Mouse (Mus musculus) lung, embryonic 16.5 days (tissue): ENCODE data around the gene Asb2. TPM values are rescaled to one million over a fixed set of nuclear protein-coding genes. Genes with fewer than 3 reads are reported as not detected.
A peak's percentile ranks its signal among the peaks of the same experiment; 100 is the strongest.

Experiments used
- ATAC-seq: fragments of 200-750 bp; cut with Nextera tagmentation; 2 replicates; pipeline ENCODE4 v1.8.0; 2017; ENCODE audit warnings: low read depth, mild to moderate bottlenecking, moderate library complexity
- H3K27ac ChIP-seq: fragments of 300-500 bp; sonication (generic); 2 replicates; pipeline ENCODE4 v1.5.1; 2014; ENCODE audit warnings: mild to moderate bottlenecking, control low read depth, low read length
- H3K27me3 ChIP-seq: fragments of 300-500 bp; sonication (generic); 2 replicates; pipeline ENCODE4 v1.6.1; 2014; ENCODE audit warnings: low read depth, low read length, mixed read lengths; ENCODE audit not compliant: control insufficient read depth, insufficient read depth
- H3K36me3 ChIP-seq: fragments of 300-500 bp; sonication (generic); 2 replicates; pipeline ENCODE4 v1.6.1; 2014; ENCODE audit warnings: low read length; ENCODE audit not compliant: control insufficient read depth, insufficient read depth
- H3K4me1 ChIP-seq: fragments of 300-500 bp; sonication (generic); replicated peaks from 2 replicates; pipeline ENCODE4 v1.6.1; 2014; ENCODE audit warnings: low read length, mixed read lengths; ENCODE audit not compliant: control insufficient read depth, insufficient read depth
- H3K4me2 ChIP-seq: fragments of 300-500 bp; sonication (generic); 2 replicates; pipeline ENCODE4 v1.6.1; 2014; ENCODE audit warnings: low read depth, low read length, control low read depth
- H3K4me3 ChIP-seq: fragments of 300-500 bp; sonication (generic); 2 replicates; pipeline ENCODE4 v1.5.1; 2014; ENCODE audit warnings: mild to moderate bottlenecking, low read length, control low read depth
- H3K9ac ChIP-seq: fragments of 300-500 bp; sonication (generic); 2 replicates; pipeline ENCODE4 v1.6.1; 2014; ENCODE audit warnings: low read length, control low read depth
- H3K9me3 ChIP-seq: fragments of 300-500 bp; sonication (generic); 2 replicates; pipeline ENCODE4 v1.6.1; 2016; ENCODE audit warnings: low read length; ENCODE audit not compliant: control insufficient read depth
- WGBS: fragments of 180-500 bp; shearing (Covaris S2); extraction: QIAGEN DNeasy Blood & Tissue Kit; methylation state at CpG from one replicate; pipeline ENCODE4 v1.1.7; 2014; 5-methylcytosine and 5-hydroxymethylcytosine counted together
- polyA plus RNA-seq: library from polyadenylated mRNA; unstranded; fragments of >200 nt; fragmentation: Nextera tagmentation; extraction: Ambion mirVana; gene quantifications from 2 replicates; pipeline ENCODE4 v1.2.1, GENCODE M21; 2015

Asb2 gene
- polyA plus RNA-seq, 1 experiment from 2014 or later, result 8.4 TPM

DNA sequence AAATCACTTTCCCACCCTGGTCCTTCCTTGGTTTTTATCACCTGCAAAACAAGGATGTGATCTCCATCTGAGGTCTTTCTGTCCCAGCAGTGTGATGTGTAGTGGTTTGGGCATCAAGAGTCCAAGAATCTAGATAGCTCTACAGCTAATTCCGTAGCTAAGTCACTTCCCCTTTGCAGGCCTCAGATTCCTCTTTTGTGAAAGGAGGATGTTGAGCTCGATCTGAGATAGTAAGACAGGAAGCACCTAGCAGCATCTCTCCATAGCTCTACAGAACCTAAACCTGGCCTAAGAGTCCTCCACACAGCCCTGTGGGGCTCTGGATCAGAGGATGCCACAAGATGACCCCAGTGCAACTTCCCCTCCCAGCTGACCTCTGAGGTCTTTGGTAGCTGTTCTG, 22.9 kb downstream of the Asb2 start:
- WGBS, result 63% methylated on average over 2 of the region's 2 CpGs
- H3K36me3 ChIP-seq, result no peaks in the 10 kb centered on the region
- no peaks in the 10 kb centered on the region for H3K9me3 ChIP-seq
- no peaks in the 10 kb centered on the region for H3K27me3 ChIP-seq
- no peak overlapping the region for H3K9ac ChIP-seq
- H3K4me1 ChIP-seq, result 0 out of 2 replicates have a peak, but pooled peaks cover 3% of the 10 kb centered on the region
- H3K4me2 ChIP-seq, result no peak overlapping the region
- H3K27ac ChIP-seq, result no peak overlapping the region
- no peak for ATAC-seq
- no peak overlapping the region for H3K4me3 ChIP-seq

DNA sequence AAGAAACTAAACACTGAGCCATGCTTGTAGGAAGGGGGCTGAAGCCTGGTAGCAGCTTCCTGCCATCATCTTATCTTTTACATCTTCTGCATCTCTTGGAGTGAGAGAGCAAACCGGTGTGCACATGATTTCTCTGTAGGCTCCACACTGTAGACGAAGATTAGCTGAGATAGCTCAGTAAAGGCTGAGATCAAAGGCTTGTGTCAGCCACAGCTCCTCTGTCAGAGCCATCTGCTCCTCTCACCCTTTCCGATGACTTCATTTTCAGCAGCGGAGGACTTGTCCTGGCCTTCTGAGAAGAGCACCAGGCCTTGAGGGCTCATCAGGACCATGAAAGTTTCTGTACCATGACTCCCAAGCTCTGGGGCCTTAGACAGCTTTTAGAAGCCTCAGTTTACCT, 24.3 kb downstream of the Asb2 start:
- H3K4me2 ChIP-seq, result no peak overlapping the region
- no peak overlapping the region for H3K9ac ChIP-seq
- H3K4me1 ChIP-seq, result 0 out of 2 replicates have a peak, but pooled peaks cover 3% of the 10 kb centered on the region
- no peak overlapping the region for H3K4me3 ChIP-seq
- no peaks in the 10 kb centered on the region for H3K36me3 ChIP-seq
- ATAC-seq, result no peak
- H3K27ac ChIP-seq, result no peak overlapping the region
- H3K27me3 ChIP-seq, result no peaks in the 10 kb centered on the region
- no peaks in the 10 kb centered on the region for H3K9me3 ChIP-seq
- WGBS, result 34% methylated on average over 4 of the region's 4 CpGs

GRCm38 (mm10) chr12:103328448-103329191, 27.2 kb downstream of the Asb2 start:
- WGBS, result 49% methylated on average over 7 of the region's 7 CpGs
- H3K4me1 ChIP-seq, result 0 out of 2 replicates have a peak, but pooled peaks cover 3% of the 10 kb centered on the region
- H3K27me3 ChIP-seq, result peaks cover 11% of the 10 kb centered on the region
- no peak overlapping the region for H3K9ac ChIP-seq
- no peaks in the 10 kb centered on the region for H3K36me3 ChIP-seq
- no peak overlapping the region for H3K4me2 ChIP-seq
- no peak overlapping the region for H3K27ac ChIP-seq
- no peaks in the 10 kb centered on the region for H3K9me3 ChIP-seq
- ATAC-seq, result no peak
- no peak overlapping the region for H3K4me3 ChIP-seq

GRCm38 (mm10) chr12:103327107-103327506, 28.7 kb downstream of the Asb2 start:
- Histone ChIP-seq H3K9me3 (no peaks in the 10 kb centered on the region), H3K4me3 (no peak overlapping the region), H3K27ac (no peak overlapping the region), H3K4me2 (no peak overlapping the region), H3K9ac (no peak overlapping the region), H3K27me3 (peaks cover 11% of the 10 kb centered on the region), H3K36me3 (no peaks in the 10 kb centered on the region), H3K4me1 (0 out of 2 replicates have a peak, but pooled peaks cover 3% of the 10 kb centered on the region)
- ATAC-seq, result no peak
- WGBS, result 11% methylated on average over 7 of the region's 7 CpGs

GRCm38 (mm10) chr12:103326569-103326968, 29.2 kb downstream of the Asb2 start:
- Histone ChIP-seq H3K4me3 (no peak overlapping the region), H3K27ac (no peak overlapping the region), H3K4me1 (0 out of 2 replicates have a peak, but pooled peaks cover 3% of the 10 kb centered on the region), H3K27me3 (peaks cover 11% of the 10 kb centered on the region), H3K4me2 (no peak overlapping the region), H3K36me3 (no peaks in the 10 kb centered on the region), H3K9me3 (no peaks in the 10 kb centered on the region), H3K9ac (no peak overlapping the region)
- no peak for ATAC-seq
- 66% methylated on average over 4 of the region's 4 CpGs for WGBS

GRCm38 (mm10) chr12:103325156-103325857, 30.5 kb downstream of the Asb2 start:
- Histone ChIP-seq H3K4me2 (peak overlapping the region; percentile 61), H3K36me3 (no peaks in the 10 kb centered on the region), H3K9ac (peak overlapping the region; percentile 32; the same call in 1 of the 2 replicates), H3K9me3 (no peaks in the 10 kb centered on the region), H3K27ac (no peak overlapping the region), H3K4me1 (0 out of 2 replicates have a peak, but pooled peaks cover 3% of the 10 kb centered on the region), H3K4me3 (peak overlapping the region; percentile 37), H3K27me3 (peaks cover 11% of the 10 kb centered on the region)
- peak; percentile 92 for ATAC-seq
- WGBS, result 7% methylated on average over 51 of the region's 60 CpGs

DNA sequence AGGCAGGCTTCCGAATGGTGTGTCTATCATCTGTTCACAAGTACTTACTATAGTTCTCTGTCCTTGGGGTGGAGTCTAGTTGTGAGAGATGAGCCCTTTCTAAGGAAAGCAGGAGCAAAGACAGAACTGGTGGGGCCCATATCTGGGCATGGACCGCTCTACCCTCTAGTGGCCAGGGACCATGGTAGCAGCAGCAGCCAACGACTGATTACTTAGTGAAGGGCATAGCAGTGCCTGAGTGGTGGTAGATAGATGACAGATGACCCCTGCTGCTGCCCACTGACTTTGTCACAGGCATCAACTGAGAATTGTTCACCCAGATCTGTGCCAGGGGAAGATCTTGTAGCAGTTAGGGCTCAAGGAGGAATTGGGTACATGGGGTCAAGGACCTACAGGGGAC, 33.0 kb downstream of the Asb2 start:
- no peak for ATAC-seq
- 33% methylated on average over 3 of the region's 3 CpGs for WGBS
- Histone ChIP-seq H3K4me2 (no peak overlapping the region), H3K9ac (no peak overlapping the region), H3K36me3 (no peaks in the 10 kb centered on the region), H3K4me3 (no peak overlapping the region), H3K27ac (no peak overlapping the region), H3K9me3 (no peaks in the 10 kb centered on the region), H3K27me3 (peaks cover 11% of the 10 kb centered on the region), H3K4me1 (no peaks in the 10 kb centered on the region)

GRCm38 (mm10) chr12:103315831-103316545, 39.8 kb downstream of the Asb2 start:
- no peaks in the 10 kb centered on the region for H3K9me3 ChIP-seq
- H3K4me1 ChIP-seq, result peaks cover 3% of the 10 kb centered on the region; the same call in 1 of the 2 replicates
- no peak overlapping the region for H3K4me3 ChIP-seq
- no peak overlapping the region for H3K27ac ChIP-seq
- H3K4me2 ChIP-seq, result no peak overlapping the region
- H3K9ac ChIP-seq, result no peak overlapping the region
- ATAC-seq, result no peak
- no peaks in the 10 kb centered on the region for H3K36me3 ChIP-seq
- peaks cover 4% of the 10 kb centered on the region for H3K27me3 ChIP-seq
- WGBS, result 45% methylated on average over 20 of the region's 20 CpGs
